Mouse (Mus musculus) limb, embryonic 14.5 days (tissue): ENCODE results near the gene D030056L22Rik. TPM values are rescaled to one million over a fixed set of nuclear protein-coding genes. Genes with fewer than 3 reads are reported as not detected.

Source experiments
- ATAC-seq: fragments of 200-750 bp; cut with Nextera tagmentation; 2 replicates; pipeline ENCODE4 v1.8.0; 2017; ENCODE audit warnings: low read depth, moderate number of reproducible peaks, moderate TSS enrichment; ENCODE audit not compliant: low FRiP score
- DNase-seq: peaks from one replicate; pipeline ENCODE4 v3.0.0-alpha.2; 2015; ENCODE audit warnings: low spot score
- H3K27ac ChIP-seq: fragments of 300-500 bp; sonication (generic); replicated peaks from 2 replicates; pipeline ENCODE4 v1.5.1; 2014; ENCODE audit warnings: low read depth, mild to moderate bottlenecking, low read length, moderate library complexity, mixed read lengths
- H3K27me3 ChIP-seq: fragments of 300-500 bp; sonication (generic); 2 replicates; pipeline ENCODE4 v1.6.1; 2014; ENCODE audit warnings: low read length, mixed read lengths; ENCODE audit not compliant: control insufficient read depth, insufficient read depth
- H3K36me3 ChIP-seq: fragments of 300-500 bp; sonication (generic); 2 replicates; pipeline ENCODE4 v1.6.1; 2014; ENCODE audit warnings: mild to moderate bottlenecking, low read length, moderate library complexity, mixed read lengths; ENCODE audit not compliant: control insufficient read depth, insufficient read depth
- H3K4me1 ChIP-seq: fragments of 300-500 bp; sonication (generic); 2 replicates; pipeline ENCODE4 v1.6.1; 2014; ENCODE audit warnings: antibody characterized with exemption, low read length, mixed read lengths; ENCODE audit not compliant: control insufficient read depth, insufficient read depth
- H3K4me2 ChIP-seq: fragments of 300-500 bp; sonication (generic); replicated peaks from 2 replicates; pipeline ENCODE4 v1.6.1; 2014; ENCODE audit warnings: low read depth, mild to moderate bottlenecking, low read length, moderate library complexity; ENCODE audit not compliant: severe bottlenecking
- H3K4me3 ChIP-seq: fragments of 300-500 bp; sonication (generic); replicated peaks from 2 replicates; pipeline ENCODE4 v1.5.1; 2014; ENCODE audit warnings: low read length
- H3K9ac ChIP-seq: fragments of 300-500 bp; sonication (generic); 2 replicates; pipeline ENCODE4 v1.6.1; 2014; ENCODE audit warnings: mild to moderate bottlenecking, low read depth, low read length, moderate library complexity; ENCODE audit not compliant: severe bottlenecking
- H3K9me3 ChIP-seq: fragments of 300-500 bp; sonication (generic); 2 replicates; pipeline ENCODE4 v1.6.1; 2016; ENCODE audit warnings: low read length; ENCODE audit not compliant: control insufficient read depth
- POLR2A ChIP-seq: fragments of 200-500 bp; IDR thresholded peaks from 2 replicates; pipeline ENCODE4 v1.8.0; 2012; ENCODE audit warnings: inconsistent platforms, mild to moderate bottlenecking, moderate library complexity, borderline replicate concordance; ENCODE audit not compliant: insufficient read depth, insufficient read length; ENCODE audit errors: extremely low read depth
- WGBS: fragments of 180-500 bp; shearing (Covaris S2); extraction: QIAGEN DNeasy Blood & Tissue Kit; methylation state at CpG from one replicate; pipeline ENCODE4 v1.1.7; 2014; 5-methylcytosine and 5-hydroxymethylcytosine counted together
- polyA plus RNA-seq, 2 experiments: library from polyadenylated mRNA; depleted of rRNA in 1 of 2; stranded (reverse) in 1 of 2; unstranded in 1 of 2; fragments of >200 nt; fragmentation: Nextera tagmentation in 1 of 2; extraction: Ambion mirVana in 1 of 2; gene quantifications; 2 replicates each; pipeline versions ENCODE4 v1.2.1 to v1.2.3; 2012 to 2014

D030056L22Rik gene
- polyA plus RNA-seq, 2 experiments = 24.8 to 26.7 TPM

DNA sequence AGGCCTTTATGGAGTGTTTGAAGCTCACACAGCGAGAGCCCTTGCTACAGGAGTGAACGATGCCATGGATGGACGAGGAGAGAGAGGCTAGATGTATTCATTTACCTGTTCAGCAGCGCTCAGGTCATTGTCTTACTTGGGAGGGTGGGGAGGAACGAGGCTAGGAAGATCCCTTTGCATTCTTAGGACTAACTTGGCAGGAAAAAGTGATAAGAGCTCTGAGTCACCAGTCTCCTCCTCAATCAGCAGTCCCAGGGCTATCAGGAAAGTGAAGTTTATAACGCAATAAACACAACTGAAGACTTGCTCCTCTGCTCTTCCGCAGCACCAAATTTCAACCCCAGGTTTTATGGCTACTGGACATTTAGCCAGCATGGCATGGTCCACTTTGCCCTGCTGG, 17.3 kb downstream of the D030056L22Rik start:
- DNase-seq = no peak
- H3K4me2 ChIP-seq = no peak overlapping the region
- 0 out of 2 replicates have a peak, but pooled peaks cover 4% of the 10 kb centered on the region for H3K4me1 ChIP-seq
- no peak overlapping the region for H3K9ac ChIP-seq
- ATAC-seq = no peak
- TF ChIP-seq POLR2A = no peak
- H3K4me3 ChIP-seq = no peak overlapping the region
- WGBS = 66% methylated on average over 7 of the region's 7 CpGs
- no peaks in the 10 kb centered on the region for H3K27me3 ChIP-seq
- H3K27ac ChIP-seq = no peak overlapping the region
- H3K36me3 ChIP-seq = no peaks in the 10 kb centered on the region
- H3K9me3 ChIP-seq = no peaks in the 10 kb centered on the region

DNA sequence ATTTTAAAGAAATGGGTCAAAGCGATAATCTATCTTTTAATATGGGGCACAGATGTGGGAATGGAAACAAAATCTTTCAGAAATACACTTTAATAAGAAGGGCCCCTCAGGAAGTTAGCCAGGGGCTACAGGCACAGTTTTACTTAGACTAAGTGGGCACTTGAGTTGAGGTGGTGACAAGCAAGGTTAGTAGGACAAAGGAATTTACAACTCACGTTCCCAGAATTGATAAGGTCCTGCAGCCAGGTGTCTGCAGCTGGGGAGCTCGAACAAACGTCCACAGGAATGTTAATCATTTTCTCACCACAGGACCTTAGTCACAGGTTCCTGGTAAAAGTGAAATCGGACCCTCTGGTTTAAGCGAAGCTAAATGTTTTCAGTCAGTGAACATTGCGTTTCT, 18.1 kb downstream of the D030056L22Rik start:
- ATAC-seq (no peak), DNase-seq (no peak)

GRCm38 (mm10) chr19:18735901-18736300, 22.9 kb downstream of the D030056L22Rik start:
- H3K27ac ChIP-seq = no peak overlapping the region
- no peaks in the 10 kb centered on the region for H3K36me3 ChIP-seq
- 94% methylated on average over 4 of the region's 4 CpGs for WGBS
- no peaks in the 10 kb centered on the region for H3K27me3 ChIP-seq
- no peak overlapping the region for H3K9ac ChIP-seq
- H3K4me3 ChIP-seq = no peak overlapping the region
- H3K4me2 ChIP-seq = no peak overlapping the region
- ATAC-seq (no peak), DNase-seq (no peak)
- H3K9me3 ChIP-seq = no peaks in the 10 kb centered on the region
- no peak for TF ChIP-seq POLR2A
- H3K4me1 ChIP-seq = 0 out of 2 replicates have a peak, but pooled peaks cover 3% of the 10 kb centered on the region

More for the DNA sequence above, 18.1 kb downstream of the D030056L22Rik start:
- H3K9ac ChIP-seq = no peak overlapping the region
- H3K4me2 ChIP-seq = no peak overlapping the region
- no peak overlapping the region for H3K4me3 ChIP-seq
- no peak overlapping the region for H3K27ac ChIP-seq
- no peaks in the 10 kb centered on the region for H3K36me3 ChIP-seq
- no peaks in the 10 kb centered on the region for H3K27me3 ChIP-seq
- WGBS = 11% methylated on average over 7 of the region's 7 CpGs
- TF ChIP-seq POLR2A = no peak
- H3K9me3 ChIP-seq = no peaks in the 10 kb centered on the region
- H3K4me1 ChIP-seq = 0 out of 2 replicates have a peak, but pooled peaks cover 4% of the 10 kb centered on the region

DNA sequence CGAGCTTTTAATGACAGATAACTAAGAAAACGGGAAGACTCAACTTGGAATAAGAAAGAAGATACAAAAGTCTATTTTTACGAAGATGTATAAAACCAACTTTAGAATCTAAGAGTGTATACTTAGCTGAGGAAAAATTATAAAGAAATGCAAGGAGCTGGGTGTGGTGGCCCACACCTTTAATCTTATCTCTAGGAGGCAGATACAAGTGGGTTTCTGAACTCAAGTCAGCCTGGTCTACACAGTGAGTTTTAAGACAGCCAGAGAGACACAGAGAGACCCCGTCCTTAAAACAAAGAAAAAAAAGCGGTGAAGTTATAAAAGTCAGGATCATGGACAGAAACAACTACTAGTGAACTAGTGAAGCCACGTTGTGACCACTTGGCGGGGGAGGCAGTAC, 26.2 kb downstream of the D030056L22Rik start:
- Histone ChIP-seq H3K27me3 (no peaks in the 10 kb centered on the region), H3K9me3 (no peaks in the 10 kb centered on the region), H3K4me3 (no peak overlapping the region), H3K9ac (no peak overlapping the region), H3K27ac (no peak overlapping the region), H3K36me3 (no peaks in the 10 kb centered on the region), H3K4me2 (no peak overlapping the region), H3K4me1 (no peaks in the 10 kb centered on the region)
- ATAC-seq (no peak), DNase-seq (no peak)
- WGBS = 84% methylated on average over 7 of the region's 7 CpGs
- no peak for TF ChIP-seq POLR2A

DNA sequence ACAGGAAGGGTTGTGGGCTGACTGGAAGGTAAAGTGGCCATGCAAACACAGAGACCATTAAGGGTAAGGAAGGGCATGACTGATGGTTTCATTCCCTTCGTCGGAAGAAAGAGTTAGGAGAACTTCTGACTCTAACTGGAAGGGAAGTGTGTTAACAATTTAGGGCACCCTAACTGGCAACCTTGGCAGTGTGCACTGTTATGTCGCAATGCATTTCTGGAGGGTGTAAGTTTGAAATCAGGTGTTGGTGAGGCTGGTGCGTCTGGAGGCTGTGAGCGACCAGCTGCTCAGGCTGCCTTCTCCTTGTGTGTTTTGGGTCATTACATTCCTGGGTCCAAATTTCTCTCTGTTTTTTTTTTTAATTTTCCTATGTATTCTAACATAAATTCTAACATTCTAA, 31.0 kb downstream of the D030056L22Rik start:
- Histone ChIP-seq H3K9me3 (no peaks in the 10 kb centered on the region), H3K36me3 (no peaks in the 10 kb centered on the region), H3K9ac (no peak overlapping the region), H3K27ac (no peak overlapping the region), H3K4me1 (no peaks in the 10 kb centered on the region), H3K4me2 (no peak overlapping the region), H3K4me3 (no peak overlapping the region), H3K27me3 (no peaks in the 10 kb centered on the region)
- no peak for TF ChIP-seq POLR2A
- no peak for DNase-seq
- 57% methylated on average over 5 of the region's 5 CpGs for WGBS
- no peak for ATAC-seq

DNA sequence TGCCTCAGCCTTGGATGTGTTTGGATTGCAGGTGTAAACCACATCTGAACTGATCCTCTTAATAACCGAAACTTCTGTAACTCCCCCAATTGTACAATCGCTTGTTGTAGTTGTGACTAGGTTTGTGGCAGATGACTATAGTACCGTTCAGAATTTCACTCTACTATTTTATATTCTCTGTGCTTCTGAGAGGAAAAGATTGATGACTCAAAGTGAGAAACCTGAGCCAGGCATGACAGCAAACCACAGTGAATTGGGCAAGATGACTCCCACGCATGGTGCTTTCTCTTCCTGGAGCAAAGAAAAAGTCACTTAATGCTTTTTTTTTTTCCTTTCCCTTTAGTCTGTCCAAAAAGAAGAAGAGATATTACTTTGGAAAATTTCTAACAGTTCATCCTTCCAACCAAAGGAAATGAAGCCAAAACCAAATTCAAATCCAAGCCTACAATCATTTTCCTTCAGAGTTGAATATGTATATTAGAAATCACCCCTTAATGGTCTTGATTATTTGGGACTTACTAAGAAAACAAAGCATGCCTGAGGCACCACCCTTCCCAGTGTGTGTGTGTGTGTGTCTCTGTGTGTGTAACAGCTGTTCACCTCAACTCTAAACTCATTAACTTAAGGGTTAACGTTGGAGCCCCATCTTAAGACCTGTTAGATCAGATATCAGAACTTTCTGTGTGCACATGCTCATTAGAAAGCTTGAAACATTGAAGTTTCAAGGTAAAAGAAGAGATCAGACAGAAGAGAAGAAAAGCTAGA, 33.8 kb downstream of the D030056L22Rik start:
- ATAC-seq (no peak), DNase-seq (no peak)
- Histone ChIP-seq H3K27me3 (0 out of 2 replicates have a peak, but pooled peaks cover 5% of the 10 kb centered on the region), H3K4me2 (no peak overlapping the region), H3K9ac (no peak overlapping the region), H3K4me1 (0 out of 2 replicates have a peak, but pooled peaks cover 4% of the 10 kb centered on the region), H3K4me3 (no peak overlapping the region), H3K27ac (no peak overlapping the region), H3K9me3 (no peaks in the 10 kb centered on the region), H3K36me3 (no peaks in the 10 kb centered on the region)
- TF ChIP-seq POLR2A = no peak
- 86% methylated on average over 5 of the region's 5 CpGs for WGBS
